Mouse (Mus musculus): ENCODE measurements around the gene Hoxd8.

DNA sequence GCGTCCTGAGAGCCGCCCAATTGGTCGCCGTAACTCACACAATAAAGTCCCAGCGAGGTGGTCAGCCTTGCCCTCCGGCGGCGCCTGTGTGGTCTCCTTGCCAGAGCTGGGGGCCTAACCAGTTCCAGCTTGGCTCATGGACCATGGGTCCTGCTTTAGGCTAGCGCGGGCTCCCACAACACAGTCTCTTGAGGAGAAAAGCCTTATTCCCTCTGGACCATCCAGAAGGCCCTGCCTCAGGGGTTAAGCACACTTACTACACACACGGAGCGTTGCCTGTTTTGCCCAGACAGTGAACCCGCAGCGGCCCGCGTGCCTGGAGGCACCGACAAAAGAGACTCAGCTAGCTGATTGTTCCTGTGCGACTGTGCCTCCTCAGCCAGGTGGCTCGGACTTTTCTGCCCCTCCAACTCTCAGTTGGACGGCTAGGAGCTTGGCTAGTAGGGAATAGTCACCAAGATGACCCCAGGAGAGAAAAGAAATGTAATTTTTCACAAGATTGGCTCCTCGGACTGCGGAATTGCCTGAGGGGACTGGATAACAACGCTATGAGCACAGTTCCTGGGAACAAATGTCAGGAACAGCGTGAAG, 30.5 kb upstream of the Hoxd8 start:
- TF ChIP-seq CTCF (IDR thresholded peaks at IDR 0.05; ENCODE audit: borderline replicate concordance, control insufficient read depth, extremely low read depth, insufficient read depth, low read length, poor library complexity), result no peak
- no peak for TF ChIP-seq POLR2A (IDR thresholded peaks at IDR 0.05; ENCODE audit: control insufficient read depth, extremely low read depth, insufficient read depth, low read length, poor library complexity)
